Mouse (Mus musculus): ENCODE data around the gene Mchr1.

- no peak for TF ChIP-seq CTCF (IDR thresholded peaks at IDR 0.05; ENCODE audit: control insufficient read depth, insufficient read depth, low read length)
- no peak for TF ChIP-seq POLR2A (IDR thresholded peaks at IDR 0.05; ENCODE audit: borderline replicate concordance, control insufficient read depth, low read depth, low read length)
These were observed 10.3 kb upstream of the Mchr1 start for GRCm38 (mm10) chr15:81225016-81225415.
